Mouse (Mus musculus) stomach, embryonic 15.5 days (tissue): Measurements from ENCODE around the gene Slc5a5. TPM values are rescaled to one million over a fixed set of nuclear protein-coding genes. Genes with fewer than 3 reads are reported as not detected.
A peak's percentile ranks its signal among the peaks of the same experiment; 100 is the strongest.

ENCODE experiments used
- ATAC-seq: fragments of 200-750 bp; cut with Nextera tagmentation; 2 replicates; pipeline ENCODE4 v1.8.0; 2017; ENCODE audit warnings: low read depth, moderate number of reproducible peaks, moderate TSS enrichment; ENCODE audit not compliant: insufficient read depth, low FRiP score
- H3K27ac ChIP-seq: fragments of 300-500 bp; sonication (generic); 2 replicates; pipeline ENCODE4 v1.5.1; 2015; ENCODE audit warnings: mild to moderate bottlenecking, inconsistent platforms
- H3K27me3 ChIP-seq: fragments of 300-500 bp; sonication (generic); replicated peaks from 2 replicates; pipeline ENCODE4 v1.6.1; 2015; ENCODE audit warnings: inconsistent platforms
- H3K36me3 ChIP-seq: fragments of 300-500 bp; sonication (generic); 2 replicates; pipeline ENCODE4 v1.6.1; 2015; ENCODE audit warnings: inconsistent platforms
- H3K4me1 ChIP-seq: fragments of 300-500 bp; sonication (generic); 2 replicates; pipeline ENCODE4 v1.6.1; 2015; ENCODE audit warnings: inconsistent platforms
- H3K4me2 ChIP-seq: fragments of 300-500 bp; sonication (generic); 2 replicates; pipeline ENCODE4 v1.6.1; 2015; ENCODE audit warnings: mild to moderate bottlenecking, inconsistent platforms
- H3K4me3 ChIP-seq: fragments of 300-500 bp; sonication (generic); replicated peaks from 2 replicates; pipeline ENCODE4 v1.5.1; 2015; ENCODE audit warnings: inconsistent platforms
- H3K9ac ChIP-seq: fragments of 300-500 bp; sonication (generic); 2 replicates; pipeline ENCODE4 v1.6.1; 2015; ENCODE audit warnings: inconsistent platforms
- H3K9me3 ChIP-seq: fragments of 300-500 bp; sonication (generic); 2 replicates; pipeline ENCODE4 v1.6.1; 2016; ENCODE audit warnings: inconsistent platforms
- WGBS: fragments of 180-500 bp; shearing (Covaris S2); methylation state at CpG from one replicate; pipeline ENCODE4 v1.1.7; 2015; 5-methylcytosine and 5-hydroxymethylcytosine counted together
- polyA plus RNA-seq: library from polyadenylated mRNA; unstranded; fragments of >200 nt; fragmentation: Nextera tagmentation; extraction: Ambion mirVana; gene quantifications from 2 replicates; pipeline ENCODE4 v1.2.1, GENCODE M21; 2015

The Slc5a5 gene
- polyA plus RNA-seq, 1 experiment from 2014 or later = 4.1 TPM

DNA sequence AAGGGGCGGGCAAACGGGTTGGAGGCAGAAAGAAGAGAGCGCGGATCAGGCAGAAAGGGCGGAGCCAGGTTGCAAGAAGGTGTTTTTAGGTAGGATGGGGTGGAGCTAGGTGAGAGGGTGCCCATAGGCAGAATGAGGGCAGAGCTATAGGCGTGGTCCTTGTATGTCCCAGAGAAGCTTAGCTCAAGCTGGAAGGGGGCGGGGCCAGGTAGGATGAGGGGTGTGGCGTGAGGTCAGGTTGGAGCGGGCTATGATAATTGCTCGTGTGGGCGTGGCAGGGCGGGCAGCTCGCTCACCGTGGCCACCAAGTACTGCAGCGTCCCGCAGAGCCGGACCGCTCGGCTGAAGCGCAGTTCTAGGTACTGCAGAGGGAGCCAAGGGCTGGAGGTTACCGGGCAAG lies 1.2 kb downstream of the Slc5a5 start:
- peak; percentile 72 for ATAC-seq
- H3K4me2 ChIP-seq = peak overlapping the region; percentile 54
- no peak overlapping the region for H3K9ac ChIP-seq
- 5% methylated on average over 21 of the region's 21 CpGs for WGBS
- peak overlapping the region; percentile 32 for H3K4me3 ChIP-seq
- H3K4me1 ChIP-seq = peaks cover 31% of the 10 kb centered on the region
- H3K27ac ChIP-seq = no peak overlapping the region
- H3K9me3 ChIP-seq = no peaks in the 10 kb centered on the region
- peaks cover 17% of the 10 kb centered on the region for H3K36me3 ChIP-seq
- peaks cover 38% of the 10 kb centered on the region for H3K27me3 ChIP-seq

DNA sequence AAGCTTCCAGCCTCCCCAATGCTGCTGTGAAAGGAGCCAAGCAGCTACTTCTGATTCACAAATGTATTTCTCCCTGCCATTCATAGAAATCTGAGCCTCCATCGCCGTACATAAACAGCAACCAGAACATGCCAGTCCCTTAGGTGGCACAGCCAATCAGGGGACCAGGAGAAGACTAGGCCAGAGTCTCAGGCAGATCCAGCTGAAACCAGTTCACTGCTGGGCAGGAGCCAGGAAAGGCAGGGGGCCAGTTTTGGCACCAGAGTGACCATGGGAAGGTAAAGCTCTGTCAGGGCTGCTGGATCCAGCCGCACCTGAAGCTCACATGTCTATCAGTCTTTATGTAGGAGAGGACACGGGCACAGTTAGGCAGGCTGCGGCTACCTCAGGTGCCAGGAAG lies 1.9 kb downstream of the Slc5a5 start:
- 91% methylated on average over 5 of the region's 5 CpGs for WGBS
- peaks cover 16% of the 10 kb centered on the region for H3K36me3 ChIP-seq
- peaks cover 38% of the 10 kb centered on the region for H3K27me3 ChIP-seq
- no peak overlapping the region for H3K4me2 ChIP-seq
- H3K27ac ChIP-seq = no peak overlapping the region
- H3K9ac ChIP-seq = no peak overlapping the region
- ATAC-seq = no peak
- H3K4me3 ChIP-seq = no peak overlapping the region
- H3K9me3 ChIP-seq = no peaks in the 10 kb centered on the region
- peaks cover 26% of the 10 kb centered on the region for H3K4me1 ChIP-seq

DNA sequence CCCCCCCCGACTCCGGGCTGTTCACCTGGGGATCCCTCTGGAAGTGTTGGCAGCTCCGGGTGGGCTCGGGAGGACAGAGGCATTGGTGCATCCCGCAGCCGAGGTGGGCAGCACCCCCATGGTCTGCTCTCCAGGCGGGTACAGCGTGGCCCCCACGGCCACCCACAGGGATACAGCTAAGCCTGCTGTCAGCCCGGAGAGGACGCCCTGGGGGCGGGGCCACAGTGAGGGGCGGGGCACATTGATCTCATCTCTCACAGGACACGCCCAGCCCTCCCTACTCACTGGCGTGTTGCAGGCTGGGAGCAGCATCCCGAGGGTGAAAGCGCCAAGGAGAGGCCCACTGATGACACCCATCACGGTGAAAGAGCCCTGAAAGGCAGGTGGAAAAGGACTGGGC lies 4.9 kb downstream of the Slc5a5 start:
- WGBS = 11% methylated on average over 17 of the region's 18 CpGs
- Histone ChIP-seq H3K9me3 (no peaks in the 10 kb centered on the region), H3K36me3 (no peaks in the 10 kb centered on the region), H3K4me1 (peaks cover 16% of the 10 kb centered on the region), H3K27ac (no peak overlapping the region), H3K4me2 (0 out of 2 replicates have a peak overlapping the region, but pooled peaks have one; percentile 16), H3K9ac (no peak overlapping the region), H3K4me3 (no peak overlapping the region), H3K27me3 (peaks cover 26% of the 10 kb centered on the region)
- no peak for ATAC-seq

DNA sequence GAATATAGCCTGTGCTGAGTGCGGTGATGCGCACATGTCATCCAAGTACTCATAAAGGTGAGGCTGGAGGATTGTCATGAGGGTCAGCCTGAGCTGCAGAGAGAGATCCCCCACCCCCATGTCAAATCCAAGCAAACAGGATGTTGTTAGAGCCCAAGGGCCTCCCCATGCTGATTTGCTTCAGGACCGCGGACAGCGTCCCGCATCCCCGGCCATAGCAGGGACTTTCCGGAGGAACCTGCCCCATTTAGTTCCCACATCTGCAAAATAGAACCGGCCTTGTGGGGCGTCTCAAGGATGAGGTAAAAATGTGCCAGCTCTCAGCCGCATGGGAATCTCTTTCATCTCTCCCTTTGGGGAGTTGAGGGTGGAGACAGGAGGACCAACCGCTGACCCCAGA lies 6.9 kb downstream of the Slc5a5 start:
- no peak for ATAC-seq
- H3K4me2 ChIP-seq = no peak overlapping the region
- H3K27ac ChIP-seq = no peak overlapping the region
- peaks cover 6% of the 10 kb centered on the region for H3K27me3 ChIP-seq
- H3K9me3 ChIP-seq = no peaks in the 10 kb centered on the region
- peaks cover 8% of the 10 kb centered on the region for H3K4me1 ChIP-seq
- H3K4me3 ChIP-seq = no peak overlapping the region
- H3K9ac ChIP-seq = no peak overlapping the region
- H3K36me3 ChIP-seq = no peaks in the 10 kb centered on the region
- WGBS = 18% methylated on average over 12 of the region's 12 CpGs

DNA sequence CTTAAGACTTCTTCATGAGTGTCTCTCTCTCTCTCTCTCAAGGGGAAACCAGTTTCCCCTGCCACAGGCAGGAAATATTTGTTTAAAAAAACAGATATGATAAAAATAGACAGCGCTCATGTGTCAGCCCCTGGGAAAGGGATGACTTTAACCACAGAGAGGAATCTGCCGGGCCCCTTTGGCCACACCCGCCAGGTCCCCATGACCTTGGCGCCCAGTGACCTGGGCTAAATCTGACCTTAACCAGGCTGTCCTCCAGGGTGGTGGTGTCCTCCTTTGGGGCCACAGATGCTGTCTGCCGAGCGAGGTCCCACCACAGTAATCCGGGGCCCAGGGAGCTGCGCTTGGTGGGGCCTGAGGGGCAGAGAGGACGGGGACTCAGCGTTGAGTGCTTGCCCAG lies 7.9 kb downstream of the Slc5a5 start:
- Histone ChIP-seq H3K27me3 (no peaks in the 10 kb centered on the region), H3K9me3 (no peaks in the 10 kb centered on the region), H3K4me1 (peaks cover 12% of the 10 kb centered on the region), H3K27ac (no peak overlapping the region), H3K36me3 (no peaks in the 10 kb centered on the region), H3K9ac (no peak overlapping the region), H3K4me2 (no peak overlapping the region), H3K4me3 (no peak overlapping the region)
- no peak for ATAC-seq
- 78% methylated on average over 10 of the region's 10 CpGs for WGBS

- Histone ChIP-seq H3K4me3 (no peak overlapping the region), H3K27me3 (no peaks in the 10 kb centered on the region), H3K9me3 (no peaks in the 10 kb centered on the region), H3K4me2 (no peak overlapping the region), H3K9ac (no peak overlapping the region), H3K36me3 (no peaks in the 10 kb centered on the region), H3K4me1 (peaks cover 12% of the 10 kb centered on the region), H3K27ac (no peak overlapping the region)
- no peak for ATAC-seq
- 78% methylated on average over 4 of the region's 4 CpGs for WGBS
These were observed 8.4 kb downstream of the Slc5a5 start for GRCm38 (mm10) chr8:70884186-70884585.

DNA sequence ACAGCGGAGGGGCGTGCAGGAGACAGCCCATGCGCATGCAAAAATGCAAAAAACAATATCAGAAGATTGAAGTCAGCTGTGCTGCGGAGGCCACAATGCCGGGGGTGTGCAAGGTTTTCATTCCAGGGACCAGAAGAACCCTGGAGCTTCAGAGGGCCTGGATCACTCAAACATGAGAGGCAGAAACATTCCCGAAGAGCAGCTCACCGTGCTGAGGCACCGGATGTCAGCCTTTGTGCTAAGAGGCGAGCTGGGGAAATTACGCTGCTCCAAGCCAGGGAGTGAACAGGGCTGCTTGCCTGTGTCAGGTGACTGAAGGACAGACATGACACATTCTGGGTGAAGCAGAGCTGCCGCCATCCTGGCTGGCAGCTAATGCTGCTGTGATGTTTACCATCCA lies 12.0 kb downstream of the Slc5a5 start:
- no peak overlapping the region for H3K4me2 ChIP-seq
- 24% methylated on average over 11 of the region's 11 CpGs for WGBS
- H3K9ac ChIP-seq = no peak overlapping the region
- H3K27me3 ChIP-seq = no peaks in the 10 kb centered on the region
- no peak overlapping the region for H3K4me3 ChIP-seq
- no peaks in the 10 kb centered on the region for H3K9me3 ChIP-seq
- peaks cover 9% of the 10 kb centered on the region; the same call in 1 of the 2 replicates for H3K4me1 ChIP-seq
- H3K36me3 ChIP-seq = no peaks in the 10 kb centered on the region
- H3K27ac ChIP-seq = no peak overlapping the region
- ATAC-seq = no peak

GRCm38 (mm10) chr8:70880126-70880525 lies 12.4 kb downstream of the Slc5a5 start:
- 6% methylated on average over 4 of the region's 4 CpGs for WGBS
- no peak overlapping the region for H3K9ac ChIP-seq
- H3K4me3 ChIP-seq = no peak overlapping the region
- no peaks in the 10 kb centered on the region for H3K36me3 ChIP-seq
- H3K27ac ChIP-seq = no peak overlapping the region
- ATAC-seq = no peak
- no peak overlapping the region for H3K4me2 ChIP-seq
- H3K4me1 ChIP-seq = peaks cover 9% of the 10 kb centered on the region; the same call in 1 of the 2 replicates
- H3K27me3 ChIP-seq = no peaks in the 10 kb centered on the region
- no peaks in the 10 kb centered on the region for H3K9me3 ChIP-seq

DNA sequence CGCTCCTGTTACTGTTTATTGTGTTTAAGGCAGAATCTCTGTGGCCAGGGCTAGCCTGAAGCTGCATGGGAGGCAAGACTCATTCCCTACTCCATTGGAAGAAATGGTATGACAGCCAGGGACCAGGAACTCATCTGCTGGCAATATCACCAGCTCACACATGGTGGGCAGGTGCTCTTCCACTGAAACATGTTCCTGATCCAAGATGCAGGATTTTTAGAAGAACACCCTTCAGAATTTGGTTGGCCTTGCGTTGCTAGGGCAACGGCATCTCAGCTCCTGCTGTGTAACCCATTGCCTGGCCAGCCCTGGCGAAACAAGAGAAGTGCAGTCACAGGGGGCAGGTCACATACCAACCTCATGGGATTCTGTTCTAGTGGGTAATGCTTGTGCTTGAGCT lies 13.1 kb downstream of the Slc5a5 start:
- Histone ChIP-seq H3K9ac (no peak overlapping the region), H3K4me2 (no peak overlapping the region), H3K27ac (no peak overlapping the region), H3K4me1 (peaks cover 9% of the 10 kb centered on the region; the same call in 1 of the 2 replicates), H3K27me3 (no peaks in the 10 kb centered on the region), H3K36me3 (no peaks in the 10 kb centered on the region), H3K9me3 (no peaks in the 10 kb centered on the region), H3K4me3 (no peak overlapping the region)
- WGBS = 59% methylated on average over 4 of the region's 4 CpGs
- ATAC-seq = no peak

DNA sequence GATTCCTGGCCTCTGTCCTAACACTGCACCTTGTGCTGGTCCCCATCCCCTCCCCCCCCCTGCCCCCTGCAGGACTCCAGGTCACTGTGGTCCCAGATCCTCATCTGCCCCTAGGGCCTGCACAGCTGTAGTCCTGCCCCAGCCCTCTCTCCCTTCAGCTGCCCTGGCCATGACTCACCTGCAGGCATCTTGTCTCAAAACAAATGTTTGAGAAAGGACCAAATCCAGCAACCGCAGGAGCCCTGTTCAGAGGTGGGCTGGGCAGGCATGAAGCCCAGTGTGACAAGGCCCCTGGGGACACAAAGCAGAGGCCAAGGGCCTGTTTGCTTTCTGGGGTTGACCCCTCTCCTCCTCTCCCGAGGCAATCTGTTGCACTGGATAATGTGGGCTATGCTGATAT lies 14.4 kb downstream of the Slc5a5 start:
- no peak overlapping the region for H3K27ac ChIP-seq
- peak; percentile 21; the same call in 1 of the 2 replicates for ATAC-seq
- 47% methylated on average over 2 of the region's 2 CpGs for WGBS

GRCm38 (mm10) chr8:70876382-70876781 lies 16.2 kb downstream of the Slc5a5 start:
- ATAC-seq = no peak
- Histone ChIP-seq H3K9me3 (no peaks in the 10 kb centered on the region), H3K9ac (no peak overlapping the region)

More for the DNA sequence above, 14.4 kb downstream of the Slc5a5 start:
- Histone ChIP-seq H3K4me3 (no peak overlapping the region), H3K27me3 (no peaks in the 10 kb centered on the region), H3K4me1 (peaks cover 9% of the 10 kb centered on the region; the same call in 1 of the 2 replicates), H3K36me3 (no peaks in the 10 kb centered on the region), H3K9me3 (no peaks in the 10 kb centered on the region), H3K4me2 (no peak overlapping the region), H3K9ac (no peak overlapping the region)

DNA sequence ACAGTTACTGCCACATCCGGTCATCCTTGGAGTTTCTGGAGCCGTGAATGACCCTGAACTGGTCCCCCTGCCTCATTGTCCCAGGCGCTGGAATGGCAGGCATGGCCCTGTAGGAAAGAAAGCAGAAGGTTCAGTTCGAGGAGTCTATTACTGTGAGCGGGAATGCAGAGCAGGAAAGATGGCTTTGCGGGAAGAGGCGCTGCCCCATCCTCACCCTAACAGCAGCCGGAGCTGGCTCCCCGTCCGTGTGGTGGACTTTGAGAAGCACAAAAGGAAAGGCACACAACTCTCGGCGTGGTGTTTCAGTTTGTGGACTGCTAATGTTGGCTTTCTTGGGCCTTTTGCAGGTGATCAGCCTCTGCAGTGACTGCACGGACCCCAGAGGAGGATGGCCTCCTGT lies 18.1 kb downstream of the Slc5a5 start:
- H3K4me3 ChIP-seq = no peak overlapping the region
- no peaks in the 10 kb centered on the region for H3K36me3 ChIP-seq
- peaks cover 10% of the 10 kb centered on the region; the same call in 1 of the 2 replicates for H3K4me1 ChIP-seq
- WGBS = 89% methylated on average over 13 of the region's 13 CpGs
- ATAC-seq = no peak
- H3K9ac ChIP-seq = no peak overlapping the region
- no peaks in the 10 kb centered on the region for H3K27me3 ChIP-seq
- no peak overlapping the region for H3K4me2 ChIP-seq
- H3K9me3 ChIP-seq = no peaks in the 10 kb centered on the region
- H3K27ac ChIP-seq = no peak overlapping the region

More at GRCm38 (mm10) chr8:70876382-70876781, 16.2 kb downstream of the Slc5a5 start:
- no peak overlapping the region for H3K27ac ChIP-seq
- no peak overlapping the region for H3K4me3 ChIP-seq
- peaks cover 18% of the 10 kb centered on the region; the same call in 1 of the 2 replicates for H3K4me1 ChIP-seq
- H3K27me3 ChIP-seq = no peaks in the 10 kb centered on the region
- 37% methylated on average over 4 of the region's 4 CpGs for WGBS
- H3K4me2 ChIP-seq = no peak overlapping the region
- no peaks in the 10 kb centered on the region for H3K36me3 ChIP-seq
